Mouse (Mus musculus) gastrocnemius, postnatal 25 days (tissue): ENCODE data around the gene Srgap2. TPM values are rescaled to one million over a fixed set of nuclear protein-coding genes. Genes with fewer than 3 reads are reported as not detected.
"Not testable (repeated sequence)": the region's sequence is repeated elsewhere in the genome, so short reads cannot be mapped to it uniquely, and the experiment has no call there.

Experiments used
- DNase-seq: peaks from one replicate; pipeline ENCODE4 v3.0.0; 2022
- total RNA-seq, 2 experiments: library from RNA; stranded (reverse); gene quantifications; 1 replicate in 1 of 2; 2 replicates in 1 of 2; pipeline ENCODE4 v1.2.3; 2021

The Srgap2 gene
- total RNA-seq, 2 experiments from 2014 or later, result 13.4 to 15.0 TPM

DNA sequence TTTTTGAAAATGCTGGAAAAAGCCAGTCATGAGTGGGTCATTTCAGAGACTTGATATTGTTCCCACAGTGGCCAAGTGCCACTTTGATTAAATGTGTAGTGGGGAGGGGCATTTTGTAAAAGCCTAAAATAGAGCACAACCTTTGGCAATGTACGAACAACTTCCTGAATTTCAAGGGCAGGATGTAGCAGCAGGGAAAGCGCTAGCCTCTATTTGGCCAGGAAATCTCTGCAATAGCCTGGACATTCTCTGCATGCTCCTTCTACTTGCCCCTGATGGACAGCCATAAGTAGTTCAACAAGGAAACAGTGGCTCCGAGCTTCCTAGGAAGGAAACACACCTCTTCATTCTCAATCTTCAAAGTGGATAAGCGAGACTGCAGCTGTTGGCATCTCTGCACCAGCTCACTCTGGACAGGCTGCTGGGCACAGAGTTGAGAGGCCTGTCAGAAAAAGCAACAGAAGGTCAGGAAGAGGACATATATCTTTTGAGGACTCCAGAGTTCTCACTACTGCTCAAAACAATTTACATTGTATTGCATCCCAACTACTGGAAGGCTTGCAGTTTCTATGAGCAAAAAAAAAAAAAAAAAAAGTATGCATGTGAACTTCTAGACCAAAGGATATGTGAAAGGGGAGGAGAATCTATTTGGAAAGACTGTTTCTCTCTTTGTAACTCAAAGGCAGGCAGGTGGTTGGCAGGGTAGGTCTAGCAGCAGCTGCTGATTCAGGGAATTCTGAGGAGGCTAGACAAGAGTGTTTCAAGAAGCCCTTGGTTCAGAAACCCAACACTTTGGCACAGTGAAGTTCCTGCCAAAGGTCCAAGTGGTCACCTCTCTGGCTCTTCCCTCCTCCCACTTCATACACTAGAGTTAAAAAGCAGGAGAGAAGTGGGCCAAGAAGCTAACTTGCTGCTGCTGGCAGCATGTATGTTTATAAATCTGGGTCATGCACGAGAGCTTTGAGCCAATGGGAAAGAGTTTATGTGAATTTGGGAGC is 181.4 kb downstream of the Srgap2 start:
- no peak for DNase-seq

DNA sequence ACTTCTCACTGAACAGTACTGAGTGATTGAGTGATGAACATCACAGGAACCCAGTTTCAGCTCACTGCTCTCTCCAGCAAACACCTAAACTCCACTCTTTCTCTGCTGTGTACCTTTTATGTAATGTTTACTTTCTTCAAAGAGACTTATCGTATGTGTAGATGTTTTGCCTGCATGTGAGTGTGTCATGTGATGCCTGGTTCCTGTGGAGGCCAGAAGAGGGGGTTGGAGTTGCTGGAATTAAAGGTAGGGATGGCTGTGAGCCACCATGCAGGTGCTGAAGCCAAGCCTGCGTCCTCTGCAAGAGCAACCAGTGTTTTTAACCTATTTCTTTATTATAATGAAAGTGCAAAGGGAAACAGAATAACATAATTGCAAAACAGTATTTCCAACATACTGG is 182.5 kb downstream of the Srgap2 start:
- DNase-seq, result no peak

DNA sequence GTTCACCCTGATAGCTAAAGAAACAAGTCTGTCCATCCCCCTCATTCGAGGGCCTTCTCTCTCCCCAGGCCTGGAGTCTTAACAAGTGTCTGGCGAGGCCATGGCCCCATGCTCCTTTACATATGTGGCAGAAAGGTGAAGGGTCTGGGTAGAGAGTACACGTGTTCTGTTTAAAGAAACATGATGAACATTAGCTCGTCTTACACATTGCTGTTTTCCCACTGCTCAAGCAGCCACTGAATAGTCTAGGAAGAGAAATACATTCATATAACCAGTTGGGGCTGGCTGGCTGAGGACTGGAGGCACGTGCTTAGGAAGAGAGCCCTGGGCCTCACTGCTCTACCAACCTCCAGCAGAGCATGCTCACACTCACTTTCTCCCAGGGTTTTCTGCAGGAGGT is 191.1 kb downstream of the Srgap2 start:
- DNase-seq, result no peak

DNA sequence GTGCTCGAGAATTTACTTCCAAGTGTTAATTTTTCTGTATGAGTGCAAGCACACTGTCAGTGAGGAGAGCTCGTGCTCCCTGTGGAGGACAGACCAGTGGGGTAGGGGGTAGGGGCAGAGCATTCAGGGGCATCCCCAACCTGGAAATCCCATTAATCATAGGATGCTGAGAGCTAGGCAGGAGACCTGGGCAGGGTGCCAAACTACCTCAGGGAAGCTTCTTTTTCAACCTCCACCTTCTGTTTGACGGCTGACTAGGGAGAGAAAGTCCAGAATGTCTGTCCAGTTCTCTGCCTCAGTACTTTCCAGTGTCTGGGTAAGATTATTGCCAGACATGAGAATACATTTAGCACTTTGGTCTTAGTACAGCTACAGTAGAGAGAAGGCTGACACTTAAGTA is 191.5 kb downstream of the Srgap2 start:
- DNase-seq, result no peak

DNA sequence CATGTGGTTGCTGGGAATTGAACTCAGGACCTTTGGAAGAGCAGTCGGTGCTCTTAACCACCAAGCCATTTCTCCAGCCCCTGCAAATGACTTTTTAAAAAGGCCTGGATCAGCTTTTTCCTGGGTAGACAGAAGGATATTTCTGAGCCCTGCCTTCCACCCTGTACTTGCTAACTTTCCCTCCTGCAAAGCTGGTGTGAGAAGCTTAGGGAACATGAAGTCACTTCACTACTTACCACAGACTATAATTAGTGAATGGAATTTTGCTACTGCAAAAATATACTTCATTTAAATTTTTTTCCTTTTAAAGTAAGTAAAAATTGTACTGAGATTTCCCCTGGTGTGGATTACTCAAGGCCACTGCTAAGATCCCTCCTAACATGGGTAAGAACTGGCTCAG is 196.0 kb downstream of the Srgap2 start:
- no peak for DNase-seq

DNA sequence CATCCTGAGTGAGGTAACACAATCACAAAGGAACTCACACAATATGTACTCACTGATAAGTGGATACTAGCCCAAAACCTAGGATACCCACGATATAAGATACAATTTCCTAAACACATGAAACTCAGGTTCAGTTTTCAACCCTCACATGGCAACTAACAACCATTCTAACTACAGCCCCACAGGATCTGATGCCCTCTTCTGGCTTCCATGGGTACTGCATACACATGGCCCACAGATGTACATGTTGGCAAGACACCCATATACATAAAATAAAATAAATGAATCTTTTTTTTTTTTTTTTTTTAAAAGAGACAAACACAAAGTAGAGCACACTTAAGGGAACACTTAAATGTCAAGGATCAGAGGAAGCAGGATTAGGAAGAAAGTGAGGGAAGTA is 198.1 kb downstream of the Srgap2 start:
- DNase-seq, result not testable (repeated sequence)

DNA sequence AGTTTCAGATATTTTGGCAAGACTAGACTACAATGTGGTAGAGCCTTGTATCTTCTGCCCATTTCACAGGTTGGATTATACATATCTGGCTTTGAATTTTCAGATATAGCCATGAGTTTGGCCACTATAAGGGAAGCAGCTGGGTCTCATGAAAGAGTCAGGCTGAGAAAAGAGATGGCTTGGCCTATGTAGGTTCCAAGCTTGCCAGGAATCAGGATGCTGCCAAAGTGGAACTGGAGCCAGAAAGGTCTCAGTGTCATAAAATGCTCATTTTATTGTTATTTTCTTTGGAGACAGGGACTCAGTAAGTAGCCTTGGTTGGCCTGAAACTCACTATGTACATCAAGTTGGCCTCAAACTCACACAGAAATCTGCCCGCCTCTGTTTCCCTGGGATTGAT is 200.0 kb downstream of the Srgap2 start:
- DNase-seq, result no peak

DNA sequence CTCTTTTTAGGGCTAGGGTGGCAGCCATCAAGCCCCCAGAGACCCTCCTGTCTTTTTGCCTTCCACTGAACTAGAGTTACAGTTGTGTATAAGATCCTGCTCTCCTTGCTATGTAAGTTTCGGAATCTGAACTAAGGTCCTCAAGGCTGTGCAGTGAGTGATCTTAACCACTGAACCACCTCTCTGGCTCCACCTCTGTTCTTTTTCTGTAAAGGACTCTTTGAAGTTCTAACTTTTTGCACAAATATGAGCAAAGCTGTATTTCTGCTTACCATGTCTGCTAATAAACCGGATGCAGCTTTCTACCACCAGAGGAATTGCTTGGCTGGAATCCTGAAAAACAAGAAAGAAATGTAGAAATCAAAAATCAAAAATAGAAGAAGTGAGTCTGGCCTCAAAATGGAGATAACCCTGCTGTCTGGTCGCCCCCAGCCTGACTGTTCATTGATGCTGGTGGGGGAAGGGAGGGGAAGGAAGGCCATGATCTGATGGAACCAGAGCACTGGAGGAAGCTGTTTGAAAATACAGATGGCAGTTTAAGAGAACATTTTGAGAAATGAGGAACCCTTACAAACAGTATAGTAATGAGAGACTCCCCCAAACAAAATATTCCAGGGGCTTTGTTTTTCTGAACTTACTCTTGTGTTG is 202.2 kb downstream of the Srgap2 start:
- no peak for DNase-seq

DNA sequence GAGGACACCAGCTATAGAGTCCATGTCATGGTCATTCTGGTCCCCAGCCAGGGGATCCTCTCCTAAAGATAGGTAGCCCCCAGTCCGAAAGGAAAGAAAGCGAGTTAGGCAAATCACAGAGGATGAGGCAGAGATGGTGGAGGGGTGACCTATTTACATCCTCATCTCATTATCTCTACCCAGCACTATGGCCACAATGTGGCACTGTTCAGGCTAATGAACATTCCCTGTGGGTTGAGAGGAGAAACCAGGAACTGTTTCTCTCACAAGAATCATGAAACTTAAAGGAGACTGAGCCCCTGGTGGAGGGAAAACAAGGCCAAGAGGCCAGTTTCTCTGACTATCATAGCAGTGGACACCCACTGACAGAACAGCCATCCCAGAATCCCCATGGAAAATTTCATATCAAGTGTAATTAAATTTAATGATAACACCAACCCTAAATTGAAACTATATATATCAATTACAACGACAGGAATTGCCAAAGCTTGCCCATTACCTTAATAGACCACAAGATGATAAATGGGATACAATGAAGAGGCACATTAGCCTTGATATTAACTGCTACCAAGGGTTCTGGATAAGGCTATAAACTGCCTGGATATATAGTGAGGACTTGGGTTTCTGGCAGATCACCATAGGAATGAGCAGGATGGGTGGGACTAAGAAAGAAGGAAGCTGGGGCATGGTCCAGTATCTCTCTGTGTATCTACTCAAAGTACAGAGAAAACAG is 207.4 kb downstream of the Srgap2 start:
- DNase-seq, result no peak

DNA sequence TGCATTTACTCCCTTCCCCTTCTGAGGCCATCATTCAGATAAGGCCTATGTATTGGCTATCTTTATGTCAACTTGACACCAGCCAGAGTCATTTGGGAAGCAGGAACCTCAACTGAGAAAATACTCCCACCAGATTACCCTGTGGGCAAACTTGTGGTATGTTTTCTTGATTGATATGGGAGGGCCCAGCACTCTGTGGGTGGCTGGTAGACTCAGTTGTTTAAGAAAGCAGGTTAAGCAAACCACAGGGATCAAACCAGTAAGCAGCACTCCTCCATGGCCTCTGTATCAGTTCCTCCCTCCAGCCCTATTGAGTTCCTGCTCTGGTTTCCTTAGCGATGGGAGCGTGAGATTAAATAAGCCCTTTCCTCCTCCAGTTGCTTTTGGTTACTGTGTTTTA is 208.8 kb downstream of the Srgap2 start:
- DNase-seq, result no peak

DNA sequence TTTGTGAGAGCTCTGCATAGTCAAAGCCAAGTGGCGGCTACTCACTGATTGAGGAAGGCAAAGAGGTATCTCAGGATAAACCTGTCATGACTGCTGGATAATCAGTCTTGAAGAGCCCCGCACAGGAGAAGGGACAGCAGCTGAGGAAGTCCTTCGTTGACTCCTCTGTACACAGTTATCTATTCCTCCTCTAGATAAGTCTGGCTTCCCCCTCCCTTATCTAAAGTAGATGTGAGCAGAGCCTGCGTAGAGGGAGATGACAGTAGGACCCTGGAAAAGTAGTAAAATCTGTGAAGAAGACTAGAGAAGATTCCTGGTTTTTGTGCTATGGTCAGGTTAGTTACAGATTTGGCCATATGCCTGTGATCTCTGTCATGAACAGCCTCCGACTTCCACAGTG is 209.5 kb downstream of the Srgap2 start:
- DNase-seq, result no peak

DNA sequence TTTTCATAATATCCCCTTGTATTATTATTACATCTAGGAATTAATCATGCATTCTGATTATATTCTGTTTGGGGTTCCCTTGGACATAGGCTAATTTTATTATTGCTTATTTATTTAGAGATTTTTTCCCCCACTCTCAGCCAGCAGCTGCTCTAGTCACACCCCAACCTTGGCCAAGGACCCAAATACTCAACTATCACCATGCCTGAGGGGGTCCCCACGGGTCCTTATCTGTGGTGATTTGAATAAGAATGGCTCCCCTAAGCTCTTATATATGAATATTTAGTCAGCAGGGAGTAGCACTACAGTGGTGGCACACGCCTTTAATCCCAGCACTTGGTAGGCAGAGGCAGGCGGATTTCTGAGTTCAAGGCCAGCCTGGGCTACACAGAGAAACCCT is 215.9 kb downstream of the Srgap2 start:
- no peak for DNase-seq

DNA sequence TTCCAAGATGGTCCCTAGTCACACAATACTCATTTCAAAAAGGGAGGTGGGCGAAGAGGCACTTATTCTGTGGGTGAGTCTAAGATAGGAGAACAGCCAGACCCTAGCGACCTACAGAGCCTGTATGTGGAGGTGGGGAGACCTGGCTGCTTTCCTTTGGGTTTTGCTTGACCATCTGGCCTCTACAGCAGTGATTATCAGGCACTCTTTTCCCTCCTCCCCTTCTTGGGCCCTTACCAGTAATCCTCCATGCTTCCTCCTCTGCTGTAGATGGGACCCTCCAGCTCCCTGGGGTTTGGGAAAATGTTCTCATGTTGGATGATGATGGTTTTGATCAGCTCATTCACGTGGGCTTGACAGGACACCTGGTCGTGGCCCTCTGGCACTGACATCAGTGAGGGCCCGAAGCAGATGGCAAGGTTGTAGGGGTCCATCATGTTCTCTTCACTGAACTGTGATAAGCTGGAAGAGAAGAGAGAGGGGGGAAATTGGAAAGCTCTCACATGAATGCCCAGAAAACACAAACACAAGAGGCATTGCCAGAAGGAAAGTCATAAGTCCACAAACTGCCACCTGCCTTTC is 216.8 kb downstream of the Srgap2 start:
- DNase-seq, result no peak

DNA sequence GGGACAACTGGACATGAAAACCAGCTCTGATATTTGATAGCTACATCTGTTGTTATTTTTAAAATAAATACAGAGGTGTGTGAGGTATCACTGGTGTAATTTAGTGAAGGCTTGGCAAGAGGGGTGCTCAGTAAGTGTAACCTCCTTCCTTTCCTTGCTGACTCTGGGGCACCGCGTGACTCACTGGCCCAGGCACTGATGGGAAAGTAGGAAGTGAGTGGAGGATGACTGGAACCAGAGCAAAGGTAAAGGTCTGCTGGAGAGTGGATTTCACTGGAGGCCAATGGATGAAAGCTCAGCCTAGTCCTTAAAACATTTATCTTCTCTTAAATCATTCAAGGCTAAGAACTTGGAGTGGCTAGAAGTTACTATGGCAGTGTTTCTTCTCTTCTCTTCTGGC is 226.4 kb downstream of the Srgap2 start:
- DNase-seq, result no peak

DNA sequence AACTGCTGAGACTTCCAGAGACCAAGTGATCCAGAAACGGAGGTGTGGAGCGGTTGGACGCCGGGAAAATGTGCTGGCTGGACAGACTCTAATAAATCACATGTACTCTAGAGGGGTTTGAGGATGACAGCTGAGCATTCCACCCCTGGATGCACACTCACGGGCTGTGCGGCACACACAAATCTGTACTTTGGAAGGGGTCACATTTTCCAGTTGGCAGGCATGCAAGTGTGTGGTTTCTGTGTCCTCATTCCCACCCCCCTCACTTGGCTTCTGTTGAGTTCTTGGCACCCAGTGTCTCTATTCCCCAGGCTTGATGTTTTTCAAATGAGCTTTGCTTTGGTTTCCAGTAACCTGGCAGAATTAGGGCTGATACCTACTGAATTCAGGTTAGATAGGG is 227.4 kb downstream of the Srgap2 start:
- no peak for DNase-seq

DNA sequence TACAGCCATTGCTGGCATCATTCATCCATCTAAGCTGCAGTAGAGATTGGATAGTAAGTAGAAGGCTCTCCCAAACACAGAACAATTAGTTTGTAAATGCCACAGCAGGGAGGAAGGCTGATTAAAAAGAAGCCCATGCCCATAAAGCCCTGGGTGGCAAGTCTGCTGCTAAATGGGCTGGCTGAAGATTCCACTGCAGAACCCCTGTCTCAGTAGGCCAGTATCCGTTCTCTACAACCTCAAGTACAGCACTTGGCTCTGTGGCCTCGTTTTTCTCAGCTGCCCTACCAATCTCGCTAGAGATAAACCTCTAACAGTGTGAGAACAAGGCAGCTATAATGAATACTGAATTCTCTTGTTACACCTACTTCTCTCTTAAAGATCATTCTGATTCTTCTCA is 227.9 kb downstream of the Srgap2 start:
- DNase-seq, result no peak

DNA sequence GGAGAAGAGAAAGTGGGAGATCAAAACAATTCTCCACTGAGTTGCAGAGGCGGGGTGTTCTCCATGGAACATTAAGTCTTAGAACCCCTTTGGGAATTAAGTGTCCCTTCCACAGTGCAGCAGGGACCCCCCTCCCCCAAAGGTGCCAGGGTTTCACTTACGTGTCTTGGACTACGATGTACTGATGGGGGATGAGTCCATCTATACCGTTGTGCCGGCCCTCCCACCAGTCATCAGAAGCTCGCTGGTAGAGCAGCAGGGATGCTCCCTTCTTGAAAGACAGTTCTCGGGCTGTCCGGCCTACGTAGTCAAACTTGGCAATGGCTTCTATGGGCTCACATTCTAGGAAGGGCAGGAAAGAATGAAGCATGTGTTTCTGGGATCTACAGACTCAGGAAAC is 229.0 kb downstream of the Srgap2 start:
- DNase-seq, result no peak

DNA sequence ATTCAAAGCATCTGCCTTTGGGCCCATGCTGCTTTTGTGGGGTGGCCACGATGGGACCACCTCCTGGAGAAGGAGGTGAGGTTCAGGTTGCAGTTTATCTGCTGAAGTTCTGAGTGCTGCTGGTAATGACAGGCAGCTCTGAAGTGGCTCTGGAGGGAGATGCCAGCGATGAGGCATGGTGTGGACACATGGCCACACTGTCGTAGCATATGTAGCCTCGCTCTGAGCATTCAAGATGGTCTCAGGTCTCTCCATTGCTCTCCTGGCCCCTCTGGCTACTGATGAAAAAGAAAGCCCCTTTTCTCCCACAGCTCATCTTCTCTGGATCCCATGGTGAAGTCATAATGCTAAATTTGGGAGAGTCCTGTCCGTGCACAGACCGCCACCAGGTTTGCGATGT is 230.4 kb downstream of the Srgap2 start:
- DNase-seq, result no peak

DNA sequence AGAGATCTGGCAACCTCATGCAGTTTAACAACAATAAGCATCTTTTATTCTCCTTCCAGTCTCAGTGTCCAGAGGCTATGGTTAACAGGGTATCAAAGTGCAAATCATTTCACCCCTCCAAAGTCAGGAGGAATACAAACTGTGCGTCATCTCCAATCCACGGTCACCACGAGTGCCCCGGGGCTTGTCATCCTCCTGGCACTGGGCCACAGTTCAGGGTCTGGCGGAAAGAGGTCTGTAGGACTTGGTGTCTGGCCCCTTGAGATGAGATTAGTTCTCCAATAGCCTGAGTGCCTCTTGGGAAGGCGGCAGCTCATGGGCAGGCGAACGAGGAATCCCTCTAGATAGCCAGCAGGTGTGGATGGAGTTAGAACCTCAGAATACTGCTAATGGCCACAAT is 232.0 kb downstream of the Srgap2 start:
- no peak for DNase-seq

DNA sequence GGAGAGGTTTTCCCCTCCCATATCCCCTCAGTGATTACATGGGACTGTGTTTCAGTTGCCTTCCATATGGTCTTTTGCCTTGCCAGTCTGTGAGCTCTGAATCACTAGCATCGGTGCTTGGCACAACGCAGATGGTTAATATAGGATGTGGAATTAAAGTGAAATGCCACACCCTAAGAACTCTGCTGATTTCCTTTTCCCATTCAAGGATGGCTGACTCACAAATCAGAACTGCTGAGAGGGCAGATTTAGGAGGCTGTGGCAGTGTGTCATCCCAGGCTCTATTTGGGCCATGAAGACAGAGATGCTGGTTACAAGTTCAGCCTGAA is 233.3 kb downstream of the Srgap2 start:
- DNase-seq, result no peak

DNA sequence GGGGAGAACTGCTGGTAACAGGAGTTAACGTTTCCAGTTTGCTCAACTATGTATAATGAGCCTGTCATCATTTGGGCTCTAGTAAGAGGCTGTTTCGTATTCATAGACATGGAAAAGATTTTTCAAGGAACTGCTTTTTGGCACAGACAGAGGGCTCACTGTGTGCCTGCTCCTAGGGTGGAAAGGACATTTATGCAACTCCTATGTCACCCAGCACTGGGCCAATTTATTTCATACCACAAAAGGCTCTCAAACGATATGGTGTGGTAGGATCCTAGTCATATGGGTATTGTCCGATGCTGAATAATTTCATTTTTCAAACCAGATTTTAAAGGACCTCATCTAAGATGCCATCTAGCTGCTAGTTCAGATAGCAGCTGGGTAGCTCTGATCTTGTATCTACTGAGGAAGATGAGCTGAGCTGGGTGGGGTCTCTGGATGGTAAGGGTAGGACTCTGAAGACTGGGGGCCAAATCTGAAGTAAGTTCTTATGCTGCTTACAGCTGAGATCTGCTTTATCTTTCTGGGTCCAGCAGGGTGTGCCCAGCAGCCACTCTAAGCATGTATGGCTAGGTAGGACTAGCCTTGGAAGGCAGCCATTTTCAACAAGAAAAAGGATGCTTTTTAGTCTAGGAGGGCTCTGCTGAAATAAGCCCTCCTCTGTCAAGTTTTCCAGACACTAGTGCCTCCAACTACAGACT is 233.8 kb downstream of the Srgap2 start:
- no peak for DNase-seq

DNA sequence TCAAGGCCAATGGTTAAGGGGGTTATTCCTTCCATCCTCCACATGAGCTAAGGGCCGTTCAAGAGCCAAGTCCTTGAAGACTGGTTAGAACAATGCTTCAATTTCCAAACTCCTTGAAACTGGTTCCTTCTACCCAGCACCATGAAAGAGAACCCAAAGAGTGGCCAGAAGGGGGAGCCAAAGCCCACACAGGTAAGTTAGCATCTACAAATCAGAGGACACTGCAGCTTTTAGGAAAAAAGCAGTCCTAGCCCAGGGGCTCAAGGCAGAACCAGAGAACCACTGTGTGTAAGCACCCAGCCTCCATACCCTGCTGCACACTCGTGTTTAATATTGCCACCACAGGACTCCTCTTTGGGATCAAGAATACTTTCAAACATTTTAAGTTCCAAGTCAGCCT is 236.5 kb downstream of the Srgap2 start:
- DNase-seq, result no peak
